Mouse (Mus musculus) cortical plate, adult 2 months (tissue): ENCODE measurements at regions not wholly inside any gene's neighbourhood (a gene's known extent, or its start where the extent isn't known, plus 50 kb on each side); places are given as distances from the start of the nearest gene placed in this dataset.

Experiments used
- H3K27ac ChIP-seq: fragments of 200-500 bp; 2 replicates; pipeline ENCODE4 v1.5.1; 2012; ENCODE audit warnings: low read length, control low read depth, inconsistent platforms; ENCODE audit not compliant: insufficient read depth
- H3K4me1 ChIP-seq: fragments of 200-500 bp; 2 replicates; pipeline ENCODE4 v1.6.1; 2011; ENCODE audit warnings: low read length; ENCODE audit not compliant: control insufficient read depth, insufficient read depth
- H3K4me3 ChIP-seq: fragments of 200-500 bp; 2 replicates; pipeline ENCODE4 v1.5.1; 2011; ENCODE audit warnings: mild to moderate bottlenecking, low read length, control low read depth; ENCODE audit not compliant: insufficient read depth
- CTCF ChIP-seq: fragments of 200-500 bp; IDR thresholded peaks from 2 replicates; pipeline ENCODE4 v1.5.1; 2011; ENCODE audit warnings: mild to moderate bottlenecking, control low read depth, low read length; ENCODE audit not compliant: insufficient read depth; ENCODE audit errors: extremely low read depth
- POLR2A ChIP-seq: fragments of 200-500 bp; IDR thresholded peaks from 2 replicates; pipeline ENCODE4 v1.6.1; 2011; ENCODE audit warnings: mild to moderate bottlenecking, low read length, control low read depth; ENCODE audit not compliant: insufficient read depth; ENCODE audit errors: extremely low read depth

DNA sequence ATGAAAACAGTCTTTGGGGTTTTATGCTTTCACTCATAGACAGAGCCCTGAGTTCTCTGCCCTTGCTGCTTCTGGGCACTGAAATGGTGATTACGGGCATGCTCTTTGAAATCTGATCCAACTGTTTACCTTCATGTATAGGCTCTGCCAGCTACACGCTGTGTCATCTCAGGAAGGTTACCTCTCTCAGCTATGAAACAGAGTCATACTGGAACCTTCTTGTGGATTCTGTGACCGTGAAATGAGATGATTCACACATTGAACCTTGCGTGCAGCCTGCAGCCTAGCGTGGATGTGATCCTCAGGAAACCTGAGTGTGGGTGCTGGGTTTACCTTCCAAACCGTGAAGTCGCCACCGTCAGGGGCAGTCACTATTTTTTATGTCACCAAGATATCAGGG is 189.7 kb upstream of the Spdye4c start:
- no peak overlapping the region for H3K4me3 ChIP-seq
- no peak overlapping the region for H3K27ac ChIP-seq
- no peak for TF ChIP-seq CTCF
- TF ChIP-seq POLR2A, result no peak
- H3K4me1 ChIP-seq, result no peaks in the 10 kb centered on the region

GRCm38 (mm10) chr2:128403143-128403935 is 187.7 kb upstream of the Spdye4c start:
- Histone ChIP-seq H3K4me1 (no peaks in the 10 kb centered on the region), H3K4me3 (no peak overlapping the region), H3K27ac (no peak overlapping the region)
- TF ChIP-seq CTCF (no peak), POLR2A (no peak)

DNA sequence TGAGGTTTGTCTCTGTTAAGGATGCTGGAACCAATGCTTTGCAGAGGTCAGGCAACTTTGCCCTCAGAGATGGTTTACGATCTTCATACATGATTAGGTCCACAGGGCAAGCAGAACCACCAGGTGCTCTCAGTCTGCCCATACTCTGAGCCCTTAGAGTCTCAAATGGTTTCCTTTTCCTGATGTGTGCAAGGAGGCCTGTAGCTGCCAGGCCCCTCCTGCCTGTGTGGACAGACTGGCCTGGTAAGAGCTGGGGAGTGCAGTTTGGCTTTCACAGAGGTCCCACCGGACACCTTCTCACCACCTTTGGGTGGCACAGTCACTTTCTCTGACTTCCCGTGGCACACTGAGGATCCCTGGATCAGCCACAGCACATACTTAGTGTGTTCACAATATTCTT is 186.6 kb upstream of the Spdye4c start:
- Histone ChIP-seq H3K27ac (no peak overlapping the region), H3K4me3 (no peak overlapping the region), H3K4me1 (no peaks in the 10 kb centered on the region)
- TF ChIP-seq POLR2A (no peak), CTCF (no peak)

- TF ChIP-seq CTCF (no peak), POLR2A (no peak)
- Histone ChIP-seq H3K27ac (no peak overlapping the region), H3K4me1 (no peaks in the 10 kb centered on the region), H3K4me3 (no peak overlapping the region)
Measured at GRCm38 (mm10) chr2:128407076-128407475, 183.9 kb upstream of the Spdye4c start.

GRCm38 (mm10) chr2:128408718-128409117 is 182.3 kb upstream of the Spdye4c start:
- Histone ChIP-seq H3K4me1 (no peaks in the 10 kb centered on the region), H3K27ac (no peak overlapping the region), H3K4me3 (no peak overlapping the region)
- no peak for TF ChIP-seq POLR2A
- peak; percentile 26; the same call in 1 of the 2 replicates for TF ChIP-seq CTCF

GRCm38 (mm10) chr2:128412352-128412751 is 178.7 kb upstream of the Spdye4c start:
- no peaks in the 10 kb centered on the region for H3K4me1 ChIP-seq
- peak; percentile 64 for TF ChIP-seq CTCF
- TF ChIP-seq POLR2A, result no peak
- H3K4me3 ChIP-seq, result no peak overlapping the region
- no peak overlapping the region for H3K27ac ChIP-seq

DNA sequence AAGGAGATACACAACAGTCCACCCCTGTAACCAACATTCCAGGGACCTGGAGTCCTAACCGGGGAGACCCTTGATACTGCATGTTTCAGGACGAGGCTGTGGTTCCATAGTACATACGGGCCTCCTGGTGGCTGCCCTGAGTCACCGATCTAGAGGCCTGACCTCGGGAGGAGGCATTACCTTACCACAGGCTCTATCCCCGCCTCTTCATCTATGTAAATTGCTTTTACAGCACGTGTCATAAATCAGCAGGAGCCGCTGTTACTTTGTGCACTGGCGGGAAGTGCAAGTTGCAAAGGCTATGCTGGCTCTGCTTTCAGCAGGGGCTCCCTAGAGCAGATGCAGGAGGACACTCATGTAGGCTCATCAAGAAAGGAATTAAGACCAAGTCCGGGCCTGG is 178.0 kb upstream of the Spdye4c start:
- H3K27ac ChIP-seq, result no peak overlapping the region
- H3K4me3 ChIP-seq, result no peak overlapping the region
- H3K4me1 ChIP-seq, result no peaks in the 10 kb centered on the region
- TF ChIP-seq CTCF, result no peak
- TF ChIP-seq POLR2A, result no peak

GRCm38 (mm10) chr2:128414588-128415240 is 176.3 kb upstream of the Spdye4c start:
- Histone ChIP-seq H3K4me1 (no peaks in the 10 kb centered on the region), H3K27ac (no peak overlapping the region), H3K4me3 (no peak overlapping the region)
- no peak for TF ChIP-seq CTCF
- TF ChIP-seq POLR2A, result no peak

GRCm38 (mm10) chr2:128416416-128416815 is 174.6 kb upstream of the Spdye4c start:
- H3K4me1 ChIP-seq, result no peaks in the 10 kb centered on the region
- no peak overlapping the region for H3K4me3 ChIP-seq
- TF ChIP-seq CTCF (no peak), POLR2A (no peak)
- no peak overlapping the region for H3K27ac ChIP-seq

DNA sequence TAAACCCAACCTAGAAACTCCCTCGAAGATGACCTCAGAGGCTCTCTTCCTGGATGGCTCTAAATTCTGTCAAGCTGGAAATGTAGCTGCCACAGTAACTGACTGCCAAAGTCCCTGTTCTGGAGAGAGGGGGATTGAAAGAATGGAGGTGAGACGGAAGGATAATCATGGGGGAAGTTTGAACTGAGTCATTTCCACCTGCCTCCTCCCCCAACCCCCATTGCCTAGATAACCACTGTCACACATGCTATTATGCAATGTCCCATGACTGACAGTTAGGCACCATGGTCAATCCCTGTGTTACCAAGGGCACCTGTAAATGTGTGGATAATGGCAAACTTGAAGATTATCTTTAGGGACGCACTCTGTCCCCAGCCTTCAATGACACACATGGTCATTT is 172.0 kb upstream of the Spdye4c start:
- TF ChIP-seq CTCF (no peak), POLR2A (no peak)
- Histone ChIP-seq H3K4me1 (no peaks in the 10 kb centered on the region), H3K27ac (no peak overlapping the region), H3K4me3 (no peak overlapping the region)
